Mouse (Mus musculus) adrenal gland, adult 2 months (tissue): ENCODE data around the gene Gm20388. TPM values are rescaled to one million over a fixed set of nuclear protein-coding genes. Genes with fewer than 3 reads are reported as not detected.

Experiments used
- DNase-seq: peaks from one replicate; pipeline ENCODE4 v3.0.0; 2021
- polyA plus RNA-seq: library from polyadenylated mRNA; depleted of rRNA; stranded (reverse); fragments of >200 nt; gene quantifications from 2 replicates; pipeline ENCODE4 v1.2.3, GENCODE M21; 2012
- total RNA-seq, 2 experiments: library from RNA; stranded (reverse); gene quantifications; 2 replicates each; pipeline ENCODE4 v1.2.3; 2021

The Gm20388 gene
- total and polyA plus RNA-seq, 3 experiments, result 5.9 to 50.1 (median 9.9) TPM

GRCm38 (mm10) chr8:121680896-121681295, 1770.3 kb downstream of the Gm20388 start:
- DNase-seq, result peak; percentile 21

- DNase-seq, result no peak
Observed at GRCm38 (mm10) chr8:121681457-121681856, 1770.8 kb downstream of the Gm20388 start.

GRCm38 (mm10) chr8:121683083-121683832, 1772.6 kb downstream of the Gm20388 start:
- no peak for DNase-seq

GRCm38 (mm10) chr8:121685419-121685818, 1774.8 kb downstream of the Gm20388 start:
- peak; percentile 57 for DNase-seq

GRCm38 (mm10) chr8:121687455-121688161, 1777.0 kb downstream of the Gm20388 start:
- no peak for DNase-seq

GRCm38 (mm10) chr8:121688496-121688895, 1777.9 kb downstream of the Gm20388 start:
- no peak for DNase-seq

GRCm38 (mm10) chr8:121694453-121694852, 1783.8 kb downstream of the Gm20388 start:
- peak; percentile 32 for DNase-seq

- DNase-seq, result peak; percentile 92
Observed at GRCm38 (mm10) chr8:121695585-121696184, 1785.0 kb downstream of the Gm20388 start.

- DNase-seq, result no peak
Observed at GRCm38 (mm10) chr8:121697735-121698614, 1787.3 kb downstream of the Gm20388 start.

GRCm38 (mm10) chr8:121698615-121699101, 1788.0 kb downstream of the Gm20388 start:
- DNase-seq, result no peak

GRCm38 (mm10) chr8:121699936-121700335, 1789.3 kb downstream of the Gm20388 start:
- DNase-seq, result no peak

GRCm38 (mm10) chr8:121705174-121705573, 1794.5 kb downstream of the Gm20388 start:
- DNase-seq, result no peak

GRCm38 (mm10) chr8:121706956-121707355, 1796.3 kb downstream of the Gm20388 start:
- DNase-seq, result no peak

GRCm38 (mm10) chr8:121708406-121708805, 1797.8 kb downstream of the Gm20388 start:
- no peak for DNase-seq

GRCm38 (mm10) chr8:121717502-121717901, 1806.9 kb downstream of the Gm20388 start:
- DNase-seq, result no peak

- peak; percentile 88 for DNase-seq
Observed at GRCm38 (mm10) chr8:121717982-121718425, 1807.4 kb downstream of the Gm20388 start.

GRCm38 (mm10) chr8:121718925-121719324, 1808.3 kb downstream of the Gm20388 start:
- DNase-seq, result no peak

- no peak for DNase-seq
Observed at GRCm38 (mm10) chr8:121721072-121721471, 1810.4 kb downstream of the Gm20388 start.

- DNase-seq, result no peak
Observed at GRCm38 (mm10) chr8:121723846-121724245, 1813.2 kb downstream of the Gm20388 start.

- DNase-seq, result no peak
Observed at GRCm38 (mm10) chr8:121727164-121727563, 1816.5 kb downstream of the Gm20388 start.

GRCm38 (mm10) chr8:121729323-121729722, 1818.7 kb downstream of the Gm20388 start, which contains the start of gene Jph3:
Gene Jph3 (plus strand): TSS chr8:121729623.
- DNase-seq, result no peak

GRCm38 (mm10) chr8:121729754-121730153, 1819.1 kb downstream of the Gm20388 start:
- DNase-seq, result no peak
